Mouse (Mus musculus) limb, embryonic 11.5 days (tissue): ENCODE measurements around the gene Dscaml1. TPM values are rescaled to one million over a fixed set of nuclear protein-coding genes. Genes with fewer than 3 reads are reported as not detected.

Source experiments
- ATAC-seq: fragments of 200-750 bp; cut with Nextera tagmentation; 2 replicates; pipeline ENCODE4 v1.8.0; 2017; ENCODE audit warnings: low read depth; ENCODE audit not compliant: insufficient number of reproducible peaks, low FRiP score, low TSS enrichment
- DNase-seq: peaks from one replicate; pipeline ENCODE4 v3.0.0-alpha.2; 2015; ENCODE audit warnings: low spot score
- H3K27ac ChIP-seq: fragments of 300-500 bp; sonication (generic); replicated peaks from 2 replicates; pipeline ENCODE4 v1.5.1; 2014; ENCODE audit warnings: low read depth, mild to moderate bottlenecking, low read length
- H3K27me3 ChIP-seq: fragments of 300-500 bp; sonication (generic); 2 replicates; pipeline ENCODE4 v1.6.1; 2014; ENCODE audit warnings: mild to moderate bottlenecking, low read length, mixed read lengths; ENCODE audit not compliant: control insufficient read depth, insufficient read depth
- H3K36me3 ChIP-seq: fragments of 300-500 bp; sonication (generic); 2 replicates; pipeline ENCODE4 v1.6.1; 2014; ENCODE audit warnings: mild to moderate bottlenecking, low read length, moderate library complexity, mixed read lengths; ENCODE audit not compliant: control insufficient read depth, insufficient read depth
- H3K4me1 ChIP-seq: fragments of 300-500 bp; sonication (generic); 2 replicates; pipeline ENCODE4 v1.6.1; 2014; ENCODE audit warnings: low read length, mixed read lengths; ENCODE audit not compliant: control insufficient read depth, insufficient read depth
- H3K4me2 ChIP-seq: fragments of 300-500 bp; sonication (generic); 2 replicates; pipeline ENCODE4 v1.6.1; 2014; ENCODE audit warnings: low read depth, mild to moderate bottlenecking, moderate library complexity; ENCODE audit not compliant: severe bottlenecking
- H3K4me3 ChIP-seq: fragments of 300-500 bp; sonication (generic); 2 replicates; pipeline ENCODE4 v1.5.1; 2014; ENCODE audit warnings: low read depth, low read length
- H3K9ac ChIP-seq: fragments of 300-500 bp; sonication (generic); 2 replicates; pipeline ENCODE4 v1.6.1; 2014; ENCODE audit warnings: mild to moderate bottlenecking, low read length
- H3K9me3 ChIP-seq: fragments of 300-500 bp; sonication (generic); 2 replicates; pipeline ENCODE4 v1.6.1; 2016; ENCODE audit warnings: low read length; ENCODE audit not compliant: control insufficient read depth
- WGBS: fragments of 180-500 bp; shearing (Covaris S2); extraction: QIAGEN DNeasy Blood & Tissue Kit; methylation state at CpG from one replicate; pipeline ENCODE4 v1.1.7; 2014; 5-methylcytosine and 5-hydroxymethylcytosine counted together
- polyA plus RNA-seq: library from polyadenylated mRNA; unstranded; fragments of >200 nt; fragmentation: Nextera tagmentation; extraction: Ambion mirVana; gene quantifications from 2 replicates; pipeline ENCODE4 v1.2.1, GENCODE M21; 2014

The Dscaml1 gene
- polyA plus RNA-seq, 1 experiment from 2014 or later, result 0.11 TPM

DNA sequence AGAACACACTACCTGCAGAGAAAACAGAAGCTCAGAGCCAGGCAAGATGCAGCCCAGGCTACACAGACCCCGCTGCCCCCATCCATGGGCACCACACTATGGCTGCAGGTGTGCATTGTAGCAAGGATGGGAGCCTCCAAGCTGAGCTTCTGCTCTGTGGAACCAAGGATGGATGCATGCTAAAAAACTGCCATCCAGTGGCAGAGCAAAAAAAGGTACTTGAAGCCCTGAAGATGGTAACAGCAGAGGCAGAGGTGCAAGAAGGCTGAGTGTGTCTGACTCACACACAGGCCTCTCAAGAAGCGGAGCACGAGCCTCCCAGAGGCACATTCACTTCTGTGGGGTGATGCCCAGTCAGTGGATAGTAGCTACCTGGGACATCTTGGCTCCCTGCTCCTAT, 276.8 kb downstream of the Dscaml1 start:
- 69% methylated on average over 3 of the region's 3 CpGs for WGBS
- H3K4me1 ChIP-seq, result no peaks in the 10 kb centered on the region
- no peak overlapping the region for H3K4me3 ChIP-seq

GRCm38 (mm10) chr9:45704441-45704840, 278.0 kb downstream of the Dscaml1 start:
- H3K4me1 ChIP-seq, result no peaks in the 10 kb centered on the region
- no peak overlapping the region for H3K9ac ChIP-seq
- WGBS, result 88% methylated on average over 3 of the region's 3 CpGs
- no peak overlapping the region for H3K4me3 ChIP-seq
- H3K27ac ChIP-seq, result no peak overlapping the region
- no peaks in the 10 kb centered on the region for H3K27me3 ChIP-seq
- no peak for DNase-seq
- H3K36me3 ChIP-seq, result no peaks in the 10 kb centered on the region
- no peak for ATAC-seq
- no peaks in the 10 kb centered on the region for H3K9me3 ChIP-seq
- no peak overlapping the region for H3K4me2 ChIP-seq

More for the DNA sequence above, 276.8 kb downstream of the Dscaml1 start:
- ATAC-seq, result no peak
- Histone ChIP-seq H3K27ac (no peak overlapping the region), H3K9ac (no peak overlapping the region), H3K9me3 (no peaks in the 10 kb centered on the region), H3K27me3 (no peaks in the 10 kb centered on the region), H3K4me2 (no peak overlapping the region), H3K36me3 (no peaks in the 10 kb centered on the region)
- no peak for DNase-seq

DNA sequence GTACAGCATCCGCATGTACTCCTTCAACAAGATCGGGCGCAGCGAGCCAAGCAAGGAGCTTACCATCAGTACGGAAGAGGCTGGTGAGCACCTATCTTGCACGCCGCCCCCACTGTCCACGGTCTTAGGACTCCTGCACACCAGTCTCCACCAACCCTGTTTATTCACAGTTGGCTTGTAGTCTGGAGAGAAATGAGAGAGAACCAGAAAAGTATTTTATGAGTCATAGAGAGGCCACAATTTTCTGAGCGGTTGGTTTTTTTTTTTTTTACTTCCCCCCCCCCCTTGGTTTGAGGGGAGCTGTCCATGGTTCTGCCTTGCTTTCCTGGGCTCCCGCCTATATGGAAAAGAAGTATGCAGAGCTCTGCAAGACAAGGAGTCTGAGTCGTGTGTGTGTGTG, 283.9 kb downstream of the Dscaml1 start:
- no peak overlapping the region for H3K27ac ChIP-seq
- ATAC-seq (no peak), DNase-seq (peak; percentile 47)
- WGBS, result 69% methylated on average over 11 of the region's 11 CpGs
- no peaks in the 10 kb centered on the region for H3K36me3 ChIP-seq
- no peak overlapping the region for H3K4me2 ChIP-seq
- H3K9me3 ChIP-seq, result no peaks in the 10 kb centered on the region
- H3K4me1 ChIP-seq, result no peaks in the 10 kb centered on the region
- H3K9ac ChIP-seq, result no peak overlapping the region
- no peak overlapping the region for H3K4me3 ChIP-seq
- H3K27me3 ChIP-seq, result no peaks in the 10 kb centered on the region

GRCm38 (mm10) chr9:45715387-45715786, 289.0 kb downstream of the Dscaml1 start:
- WGBS, result 61% methylated on average over 3 of the region's 3 CpGs
- H3K36me3 ChIP-seq, result no peaks in the 10 kb centered on the region
- no peak for ATAC-seq
- no peaks in the 10 kb centered on the region for H3K9me3 ChIP-seq
- H3K27me3 ChIP-seq, result no peaks in the 10 kb centered on the region
- DNase-seq, result no peak
- no peaks in the 10 kb centered on the region for H3K4me1 ChIP-seq
- H3K27ac ChIP-seq, result no peak overlapping the region
- no peak overlapping the region for H3K4me3 ChIP-seq
- no peak overlapping the region for H3K4me2 ChIP-seq
- H3K9ac ChIP-seq, result no peak overlapping the region

- ATAC-seq, result no peak
- no peak overlapping the region for H3K4me2 ChIP-seq
- no peaks in the 10 kb centered on the region for H3K9me3 ChIP-seq
- H3K4me1 ChIP-seq, result no peaks in the 10 kb centered on the region
- 37% methylated on average over 7 of the region's 7 CpGs for WGBS
- H3K9ac ChIP-seq, result no peak overlapping the region
- no peak for DNase-seq
- H3K4me3 ChIP-seq, result no peak overlapping the region
- H3K27ac ChIP-seq, result no peak overlapping the region
- no peaks in the 10 kb centered on the region for H3K27me3 ChIP-seq
- H3K36me3 ChIP-seq, result no peaks in the 10 kb centered on the region
Measured at GRCm38 (mm10) chr9:45719997-45720396, 293.6 kb downstream of the Dscaml1 start.

GRCm38 (mm10) chr9:45731851-45732250, 305.4 kb downstream of the Dscaml1 start:
- Histone ChIP-seq H3K27me3 (no peaks in the 10 kb centered on the region), H3K4me3 (no peak overlapping the region), H3K9ac (no peak overlapping the region), H3K36me3 (no peaks in the 10 kb centered on the region), H3K4me1 (no peaks in the 10 kb centered on the region), H3K4me2 (no peak overlapping the region), H3K9me3 (no peaks in the 10 kb centered on the region), H3K27ac (no peak overlapping the region)
- no peak for ATAC-seq
- WGBS, result 88% methylated on average over 5 of the region's 5 CpGs
- DNase-seq, result no peak

DNA sequence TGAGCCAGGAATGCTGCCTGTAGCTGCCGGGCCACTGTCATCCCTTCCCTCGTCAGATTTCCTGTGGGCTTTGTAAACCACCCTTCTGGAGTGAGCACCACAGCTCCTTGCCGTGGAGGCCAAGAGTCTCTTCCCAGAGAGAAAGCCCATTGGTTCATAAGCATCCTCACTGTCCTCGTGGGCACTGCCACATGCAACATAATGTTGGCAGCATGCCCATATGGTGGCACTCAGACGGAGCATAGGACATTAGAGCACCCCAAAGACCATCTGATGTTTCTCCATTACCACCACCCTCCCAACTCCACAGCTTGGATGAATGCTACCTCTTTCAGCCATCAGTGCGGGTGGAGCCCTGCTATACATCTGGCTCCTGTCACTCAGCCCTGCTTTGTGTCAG, 306.8 kb downstream of the Dscaml1 start:
- DNase-seq, result no peak
- Histone ChIP-seq H3K36me3 (no peaks in the 10 kb centered on the region), H3K4me1 (no peaks in the 10 kb centered on the region), H3K27ac (no peak overlapping the region), H3K9me3 (no peaks in the 10 kb centered on the region), H3K27me3 (no peaks in the 10 kb centered on the region), H3K4me3 (no peak overlapping the region), H3K4me2 (no peak overlapping the region), H3K9ac (no peak overlapping the region)
- 77% methylated on average over 6 of the region's 6 CpGs for WGBS
- ATAC-seq, result no peak

GRCm38 (mm10) chr9:45739001-45739701, 312.7 kb downstream of the Dscaml1 start:
- Histone ChIP-seq H3K4me1 (no peaks in the 10 kb centered on the region), H3K4me2 (no peak overlapping the region), H3K36me3 (no peaks in the 10 kb centered on the region), H3K9me3 (no peaks in the 10 kb centered on the region), H3K27ac (no peak overlapping the region), H3K4me3 (no peak overlapping the region), H3K9ac (no peak overlapping the region), H3K27me3 (no peaks in the 10 kb centered on the region)
- ATAC-seq (no peak), DNase-seq (no peak)
- 76% methylated on average over 12 of the region's 12 CpGs for WGBS
